Mouse (Mus musculus) cortical plate, adult 2 months (tissue): ENCODE measurements around the gene 4932438H23Rik.

Experiments
- CTCF ChIP-seq: fragments of 200-500 bp; IDR thresholded peaks from 2 replicates; pipeline ENCODE4 v1.5.1; 2011; ENCODE audit warnings: mild to moderate bottlenecking, control low read depth, low read length; ENCODE audit not compliant: insufficient read depth; ENCODE audit errors: extremely low read depth
- POLR2A ChIP-seq: fragments of 200-500 bp; IDR thresholded peaks from 2 replicates; pipeline ENCODE4 v1.6.1; 2011; ENCODE audit warnings: mild to moderate bottlenecking, low read length, control low read depth; ENCODE audit not compliant: insufficient read depth; ENCODE audit errors: extremely low read depth

DNA sequence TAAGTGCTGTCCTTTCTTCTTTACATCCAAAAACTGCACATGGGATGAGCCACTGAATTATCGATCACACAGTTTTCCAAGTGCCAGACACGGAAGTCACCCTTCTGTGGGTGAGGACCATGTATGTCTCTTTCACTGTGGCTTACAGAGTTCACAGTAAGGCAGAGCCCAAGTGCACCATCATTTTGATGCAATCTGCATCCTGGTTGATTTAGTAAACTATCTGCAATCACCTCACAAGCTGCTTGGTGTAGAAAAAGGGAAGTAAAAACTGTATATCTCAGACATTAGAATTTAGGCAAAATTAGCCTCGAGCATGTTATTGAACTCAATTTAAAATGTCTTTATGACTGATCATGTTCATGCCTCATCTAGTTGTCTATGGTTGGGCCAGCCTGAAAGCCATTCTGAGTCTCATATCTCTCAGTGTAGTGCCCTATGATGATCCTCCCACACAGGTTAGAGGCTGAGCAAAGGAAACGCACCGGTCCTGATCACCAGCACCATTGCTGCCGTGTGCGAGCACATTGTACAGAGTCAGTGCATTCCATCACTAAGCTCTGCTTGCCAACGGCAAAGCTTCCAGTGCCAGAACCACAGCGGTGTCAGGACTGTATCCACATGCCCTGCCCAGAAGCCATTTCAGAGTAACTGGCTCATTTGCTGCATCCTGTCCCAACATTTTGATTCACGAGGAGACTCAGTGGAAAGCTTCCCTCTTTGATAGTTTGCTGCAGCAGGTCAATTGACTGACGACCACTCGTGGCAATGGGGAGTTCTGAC is 30.1 kb downstream of the 4932438H23Rik start:
- TF ChIP-seq POLR2A (no peak), CTCF (no peak)
